Mouse (Mus musculus): ENCODE data around the gene Igsf23. TPM values are rescaled to one million over a fixed set of nuclear protein-coding genes. Genes with fewer than 3 reads are reported as not detected.
A peak's percentile ranks its signal among the peaks of the same experiment; 100 is the strongest.
"Not testable (repeated sequence)": the region's sequence is repeated elsewhere in the genome, so short reads cannot be mapped to it uniquely, and the experiment has no call there.

The Igsf23 gene
- total RNA-seq (2021): not detected
- long read RNA-seq, experiment 1: 0 reads
- long read RNA-seq, experiment 2: 0 reads

DNA sequence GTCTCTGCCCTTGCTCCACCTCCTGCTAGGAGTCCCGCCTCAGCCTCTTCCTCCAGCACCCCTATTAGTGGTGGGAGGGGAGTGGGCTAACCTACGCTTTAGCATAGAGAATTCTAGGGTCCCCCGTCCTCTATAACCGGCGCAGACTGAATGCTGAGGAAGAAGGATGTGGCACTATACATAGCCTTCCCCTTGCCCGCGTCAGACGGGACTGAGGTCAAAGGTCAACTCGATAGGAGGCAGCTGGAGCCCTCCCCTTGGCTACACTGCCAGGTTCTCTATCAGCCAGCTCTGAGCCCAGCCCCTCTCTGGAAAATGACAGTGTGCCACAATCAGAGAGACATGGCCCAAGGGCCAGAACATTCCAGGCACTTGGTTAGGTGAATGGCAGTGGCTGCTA, at the start of gene Igsf23:
Gene Igsf23, minus strand, starts transcription at position 168 of the 400 bp plus-strand sequence.
- no peak for DNase-seq

- DNase-seq: not testable (repeated sequence)
These were observed 46.2 kb upstream of the Igsf23 start for GRCm38 (mm10) chr7:19996721-19997120.

GRCm38 (mm10) chr7:19991165-19991564, 40.6 kb upstream of the Igsf23 start, which contains the start of gene Nlrp9b:
Gene Nlrp9b, plus strand, starts transcription at chr7:19991465.
- DNase-seq: not testable (repeated sequence)

GRCm38 (mm10) chr7:19971516-19971915, 21.0 kb upstream of the Igsf23 start:
- no peak for DNase-seq

GRCm38 (mm10) chr7:19970196-19970595, 19.6 kb upstream of the Igsf23 start:
- no peak for DNase-seq

GRCm38 (mm10) chr7:19969541-19970090, 19.1 kb upstream of the Igsf23 start:
- DNase-seq: no peak

DNA sequence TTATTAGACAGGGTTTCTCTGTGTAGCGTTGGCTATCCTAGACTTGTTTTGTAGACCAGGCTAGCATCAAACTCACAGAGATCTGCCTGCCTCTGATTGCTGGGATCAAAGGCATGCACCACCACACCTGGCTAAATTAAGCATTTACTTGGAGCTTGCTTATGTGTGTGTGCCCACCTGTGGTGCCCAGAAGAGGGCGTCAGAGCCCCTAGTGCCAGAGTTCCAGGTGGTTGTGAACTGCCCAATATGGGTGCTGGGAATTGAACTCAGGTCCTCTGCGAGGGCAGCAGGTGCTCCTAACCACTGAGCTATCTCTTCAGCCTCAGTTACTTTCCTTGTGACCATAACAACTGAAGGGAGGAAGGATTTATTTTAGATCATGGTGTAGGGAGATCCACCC, 18.6 kb upstream of the Igsf23 start:
- DNase-seq: no peak

GRCm38 (mm10) chr7:19964985-19965579, 14.5 kb upstream of the Igsf23 start, which contains the start of gene Ceacam20:
Gene Ceacam20, plus strand, starts transcription at chr7:19965412.
- no peak for DNase-seq

DNA sequence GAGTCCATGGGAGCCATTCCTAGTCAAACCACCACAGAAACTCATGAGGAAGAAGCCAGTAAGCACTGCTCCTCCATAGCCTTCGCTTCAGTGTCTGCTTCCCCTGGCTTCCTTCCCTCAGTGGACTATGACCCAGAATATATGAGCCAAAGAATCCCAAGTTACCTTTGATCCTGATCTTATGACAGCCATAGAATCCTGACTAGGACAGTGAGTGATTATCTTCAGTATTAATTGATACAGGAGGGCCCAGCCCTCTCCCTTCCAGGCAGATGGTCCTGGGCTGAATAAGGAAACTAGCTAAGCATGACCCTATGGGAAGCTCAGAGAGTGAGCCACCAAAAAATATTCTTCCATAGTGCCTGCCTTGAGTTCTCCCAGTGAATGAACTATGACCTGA, 11.9 kb upstream of the Igsf23 start:
- DNase-seq: no peak

DNA sequence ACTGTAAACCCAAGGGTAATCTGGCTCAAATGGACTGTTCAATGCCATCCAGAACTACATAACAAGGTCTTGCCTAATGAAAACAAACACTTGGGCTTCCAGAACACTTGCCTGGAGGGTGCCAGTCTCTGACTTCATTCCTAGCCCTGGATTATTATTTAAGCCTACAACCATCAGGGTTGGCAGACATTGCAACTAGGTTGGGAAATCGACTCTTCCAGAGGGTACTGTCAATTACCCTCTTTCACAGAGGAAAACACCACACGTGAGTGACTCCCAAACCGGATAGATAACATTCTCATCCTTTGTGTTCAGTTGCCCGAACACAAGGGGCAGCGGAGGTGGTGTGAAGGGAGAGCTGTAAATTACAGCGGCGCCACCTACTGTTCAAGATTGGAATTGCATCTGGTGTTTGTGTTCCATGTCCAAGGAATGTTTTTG, 5.8 kb upstream of the Igsf23 start:
- DNase-seq: peak; percentile 71

DNA sequence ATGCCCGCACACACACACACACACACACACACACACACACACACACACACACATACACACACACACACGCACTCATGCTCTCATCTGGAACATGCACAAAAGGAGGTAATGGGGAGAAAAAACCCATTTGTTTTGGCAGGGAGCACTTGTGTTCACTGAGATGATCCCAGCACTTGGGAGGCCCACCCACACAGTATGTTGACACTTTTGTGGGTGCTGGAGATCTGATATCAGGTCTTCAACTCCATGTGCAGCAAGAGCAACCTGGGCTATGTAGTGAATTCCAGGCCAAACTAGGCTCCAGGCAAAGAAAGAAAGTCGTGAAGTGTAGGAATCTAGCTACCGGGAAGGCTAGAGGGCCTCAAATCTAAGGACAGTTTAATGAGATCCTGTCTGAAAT, 5.3 kb upstream of the Igsf23 start:
- no peak for DNase-seq

DNA sequence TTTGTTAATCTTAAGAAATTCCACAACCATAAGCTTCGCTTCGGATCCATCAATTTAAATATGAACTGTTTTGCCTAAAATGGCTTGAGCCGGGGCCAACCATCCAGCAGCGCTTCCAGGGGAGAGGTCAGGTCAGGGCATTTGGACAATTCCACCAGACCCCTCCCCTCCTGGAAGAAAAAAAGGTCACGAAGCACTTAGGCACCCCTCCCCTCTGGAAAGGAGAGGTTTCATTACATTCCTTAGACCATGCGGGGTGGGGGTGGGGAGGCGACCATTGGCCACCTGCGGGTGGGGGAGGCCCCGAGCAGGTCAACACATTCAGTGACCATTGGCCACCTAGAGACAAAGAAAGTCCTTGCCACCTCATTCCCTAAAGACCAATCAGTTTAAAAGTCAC, 2.5 kb upstream of the Igsf23 start:
- no peak for DNase-seq

DNA sequence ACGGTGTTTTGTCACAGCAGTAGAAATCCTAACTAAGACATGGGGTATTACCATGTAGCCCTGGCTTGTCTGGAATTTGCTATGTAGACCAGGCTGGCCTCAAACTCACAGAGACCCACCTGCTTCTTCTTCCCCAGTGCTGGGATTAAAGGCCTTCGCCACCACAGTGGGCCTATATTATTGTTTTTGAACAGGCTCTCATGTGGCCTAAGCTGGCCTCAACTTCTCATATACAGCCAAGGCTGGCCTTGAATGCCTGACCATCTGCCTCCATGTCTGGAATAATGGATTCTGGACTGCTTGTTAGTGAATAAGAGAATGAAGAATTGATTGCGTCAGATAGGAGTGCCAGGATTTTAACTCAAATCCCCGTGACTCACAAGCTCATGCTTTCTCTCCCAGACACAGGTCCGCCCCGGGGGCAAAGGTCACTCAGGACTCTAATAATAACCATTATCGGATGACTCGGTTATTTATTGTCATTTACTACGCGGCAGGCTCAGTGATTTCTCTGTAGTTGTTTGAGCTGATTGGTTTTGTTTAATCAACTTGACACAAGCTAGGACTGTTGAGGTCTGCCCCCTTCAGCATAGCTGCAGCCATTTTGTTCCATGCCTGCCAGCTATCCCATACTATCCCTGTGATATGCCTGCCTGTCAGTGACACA, 1.9 kb upstream of the Igsf23 start:
- no peak for DNase-seq

GRCm38 (mm10) chr7:19949996-19950395, 560 bp downstream of the Igsf23 start:
- peak; percentile 23 for DNase-seq

DNA sequence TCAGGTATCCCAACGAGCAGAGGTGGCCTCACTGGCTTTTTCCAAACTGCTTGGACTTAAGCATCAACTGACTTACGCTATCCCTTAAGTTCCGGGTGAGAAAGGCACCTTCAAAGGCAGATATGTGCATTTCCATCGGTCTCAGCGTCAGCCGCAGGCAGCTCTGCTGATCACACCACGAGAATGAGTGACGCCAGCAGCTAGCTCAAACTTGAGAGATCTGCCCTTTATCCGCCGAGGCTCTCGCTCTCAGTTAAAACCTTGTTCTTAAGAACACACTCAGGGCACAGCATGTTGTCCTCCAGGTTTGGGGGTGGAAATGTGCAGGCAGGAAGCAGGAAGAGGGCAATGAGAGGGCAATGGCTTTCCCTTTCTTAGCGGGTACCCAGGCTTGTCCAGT, 1.6 kb downstream of the Igsf23 start:
- DNase-seq: no peak

GRCm38 (mm10) chr7:19945821-19946515, 4.6 kb downstream of the Igsf23 start:
- DNase-seq: no peak

- DNase-seq: no peak
These were observed 5.4 kb downstream of the Igsf23 start for GRCm38 (mm10) chr7:19945201-19945600.

- DNase-seq: no peak
These were observed 5.8 kb downstream of the Igsf23 start for GRCm38 (mm10) chr7:19944709-19945108.

DNA sequence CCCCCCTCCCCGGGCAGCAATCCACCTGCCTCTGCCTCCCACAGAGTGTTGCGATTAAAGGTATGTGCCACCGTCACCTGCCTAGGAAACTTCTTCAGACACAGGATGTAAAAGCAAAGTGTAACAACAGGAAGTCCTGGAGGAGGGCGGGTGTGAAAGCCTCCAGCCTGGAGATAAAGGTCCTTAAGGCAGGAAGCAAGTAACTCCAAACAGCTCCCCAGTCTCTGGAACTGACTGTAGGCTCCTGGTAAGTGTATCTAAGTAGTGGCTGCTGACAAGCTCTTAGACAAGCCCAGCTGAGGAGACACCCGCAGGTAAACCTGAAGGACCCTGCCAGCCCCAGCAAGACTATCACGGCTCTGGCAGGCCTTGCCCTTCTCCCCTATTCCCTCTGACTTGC, 10.3 kb downstream of the Igsf23 start:
- DNase-seq: no peak

- DNase-seq: peak; percentile 79
These were observed 10.9 kb downstream of the Igsf23 start for GRCm38 (mm10) chr7:19939555-19940235.

GRCm38 (mm10) chr7:19937229-19937821, 13.2 kb downstream of the Igsf23 start:
- no peak for DNase-seq

- no peak for DNase-seq
These were observed 14.6 kb downstream of the Igsf23 start for GRCm38 (mm10) chr7:19935961-19936360.
